Mouse (Mus musculus) T-helper 1 cell (primary cell): ENCODE results near the gene Trpm5.

Source experiments
- in situ Hi-C: fragments of 300-600 bp; cut with MboI, MseI; formaldehyde crosslinking; loops from one replicate; pipeline ENCODE4 v1.15.1; 2025; ENCODE audit warnings: high pct_unique_total_duplicates

The Trpm5 gene

GRCm38 (mm10) chr7:143106062-143106461 lies 11.6 kb upstream of the Trpm5 start, which contains the start of gene Kcnq1:
Kcnq1 (plus strand) TSS chr7:143106362.
- in situ Hi-C loops: no loop called here

GRCm38 (mm10) chr7:143105258-143105897 lies 10.9 kb upstream of the Trpm5 start:
- in situ Hi-C loops: no loop called here

- in situ Hi-C loops: no loop called here
These were observed 6.3 kb upstream of the Trpm5 start for GRCm38 (mm10) chr7:143100759-143101158.

GRCm38 (mm10) chr7:143095554-143095907 lies 1.1 kb upstream of the Trpm5 start:
- in situ Hi-C loops: loop anchor here (25.0 kb wide), 1 partner anchor 1433 kb away; the partner anchor contains the start of gene Muc6

- in situ Hi-C loops: loop anchor here (25.0 kb wide), 1 partner anchor 1432 kb away; the partner anchor contains the start of gene Muc6
These were observed 595 bp downstream of the Trpm5 start for GRCm38 (mm10) chr7:143093847-143094246.

- in situ Hi-C loops: loop anchor here (25.0 kb wide), 1 partner anchor 1425 kb away; the partner anchor contains the start of gene Muc6
These were observed 7.3 kb downstream of the Trpm5 start for GRCm38 (mm10) chr7:143087070-143087579.

GRCm38 (mm10) chr7:143086366-143086765 lies 8.1 kb downstream of the Trpm5 start:
- in situ Hi-C loops: loop anchor here (25.0 kb wide), 1 partner anchor 1424 kb away; the partner anchor contains the start of gene Muc6

- in situ Hi-C loops: loop anchor here (25.0 kb wide), 1 partner anchor 1421 kb away; the partner anchor contains the start of gene Muc6
These were observed 10.7 kb downstream of the Trpm5 start for GRCm38 (mm10) chr7:143083708-143084107.

- in situ Hi-C loops: loop anchor here (25.0 kb wide), 1 partner anchor 1420 kb away; the partner anchor contains the start of gene Muc6
These were observed 12.4 kb downstream of the Trpm5 start for GRCm38 (mm10) chr7:143082024-143082423.

GRCm38 (mm10) chr7:143077351-143077750 lies 17.1 kb downstream of the Trpm5 start:
- in situ Hi-C loops: loop anchor here (5.0 to 25.0 kb wide), 2 partner anchors 70 to 1415 kb away; partner anchors contain the start of genes Muc6 and Tspan32

- in situ Hi-C loops: loop anchor here (5.0 to 25.0 kb wide), 2 partner anchors 68 to 1413 kb away; partner anchors contain the start of genes Muc6 and Tspan32
These were observed 19.0 kb downstream of the Trpm5 start for GRCm38 (mm10) chr7:143075394-143075793.

- in situ Hi-C loops: no loop called here
These were observed 21.4 kb downstream of the Trpm5 start for GRCm38 (mm10) chr7:143073086-143073485.

GRCm38 (mm10) chr7:143072605-143073004 lies 21.8 kb downstream of the Trpm5 start:
- in situ Hi-C loops: no loop called here

- in situ Hi-C loops: no loop called here
These were observed 23.9 kb downstream of the Trpm5 start for GRCm38 (mm10) chr7:143070506-143071070.

- in situ Hi-C loops: no loop called here
These were observed 24.6 kb downstream of the Trpm5 start for GRCm38 (mm10) chr7:143069751-143070400.

GRCm38 (mm10) chr7:143068882-143069591 lies 25.4 kb downstream of the Trpm5 start, which contains the start of gene Tssc4:
Tssc4 (plus strand) TSS chr7:143069249.
- in situ Hi-C loops: no loop called here

- in situ Hi-C loops: no loop called here
These were observed 26.0 kb downstream of the Trpm5 start for GRCm38 (mm10) chr7:143068316-143068881.

GRCm38 (mm10) chr7:143067897-143068296 lies 26.5 kb downstream of the Trpm5 start:
- in situ Hi-C loops: no loop called here

- in situ Hi-C loops: no loop called here
These were observed 27.0 kb downstream of the Trpm5 start for GRCm38 (mm10) chr7:143067469-143067868.

GRCm38 (mm10) chr7:143065692-143066091 lies 28.8 kb downstream of the Trpm5 start:
- in situ Hi-C loops: no loop called here

- in situ Hi-C loops: no loop called here
These were observed 30.2 kb downstream of the Trpm5 start for GRCm38 (mm10) chr7:143064226-143064625.
